Mouse (Mus musculus): Measurements from ENCODE around the gene Gjd3.

Gene Gjd3

GRCm38 (mm10) chr11:98981289-98981996 lies 1.4 kb downstream of the Gjd3 start:
- DNase-seq (ENCODE audit: low spot score), result no peak

- DNase-seq (ENCODE audit: low spot score), result no peak
Observed at GRCm38 (mm10) chr11:98979356-98979755, 3.5 kb downstream of the Gjd3 start.

GRCm38 (mm10) chr11:98978526-98979148 lies 4.2 kb downstream of the Gjd3 start:
- no peak for DNase-seq (ENCODE audit: low spot score)

DNA sequence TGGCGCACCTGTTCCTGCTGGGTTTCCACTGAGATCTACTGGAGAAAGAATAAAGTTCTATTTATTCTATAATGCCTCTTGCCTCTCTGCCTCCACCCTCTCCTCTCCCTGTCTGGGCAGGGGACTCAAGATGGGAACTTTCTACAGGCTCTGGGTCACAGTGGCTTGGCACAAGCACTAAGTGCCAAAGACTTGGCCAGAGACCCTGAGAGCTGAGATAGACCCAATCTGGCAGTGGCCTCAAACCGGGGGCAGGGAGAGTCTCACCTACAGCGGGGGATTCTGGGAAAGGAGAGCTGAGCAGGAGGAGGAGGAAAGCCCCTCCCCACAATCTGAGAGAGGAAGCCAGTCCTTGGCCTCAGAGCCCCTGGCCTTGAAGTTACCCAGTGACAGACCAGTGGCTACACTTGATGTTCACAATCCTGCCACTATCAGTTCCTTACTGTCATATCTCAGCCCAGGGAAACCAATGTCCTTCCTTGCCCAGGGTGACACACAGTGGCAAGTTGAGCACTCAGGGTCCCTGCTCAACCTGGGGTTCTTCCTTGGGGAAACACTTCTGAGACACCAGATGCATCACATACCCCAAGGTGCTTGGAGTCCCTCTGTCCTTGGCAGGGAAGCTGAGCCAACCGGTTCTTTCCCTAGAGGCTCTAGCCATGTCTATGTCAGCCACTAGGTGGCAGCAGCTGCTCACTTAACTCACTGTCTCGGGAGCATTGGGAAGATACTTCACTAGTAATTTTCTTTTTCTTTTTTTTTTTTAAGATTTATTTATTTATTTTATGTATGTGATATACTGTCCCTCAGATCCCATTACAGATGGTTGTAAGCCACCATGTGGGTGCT lies 7.7 kb downstream of the Gjd3 start:
- peak; percentile 69 for DNase-seq (ENCODE audit: low spot score)

DNA sequence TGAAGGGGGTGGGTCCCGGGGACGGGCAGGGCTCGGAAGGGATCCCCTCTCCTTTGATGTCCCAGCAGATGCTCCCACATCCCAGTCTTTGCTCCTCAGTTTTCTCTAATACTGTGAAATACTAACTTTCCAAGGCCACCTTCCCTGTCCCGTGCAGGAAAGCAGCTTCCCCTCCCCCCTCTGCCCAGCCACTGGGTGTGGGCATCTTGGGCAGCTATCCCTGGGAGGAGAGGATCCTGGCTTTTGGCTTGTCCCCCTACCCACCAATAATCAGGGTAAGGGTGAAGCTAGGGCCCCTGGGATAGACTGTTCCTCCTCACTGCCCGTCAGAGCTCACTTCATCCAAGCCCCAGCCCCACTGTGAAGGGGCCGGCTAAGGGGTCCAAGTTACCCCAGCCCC lies 8.6 kb downstream of the Gjd3 start:
- no peak for DNase-seq (ENCODE audit: low spot score)

- no peak for DNase-seq (ENCODE audit: low spot score)
Observed at GRCm38 (mm10) chr11:98973584-98973983, 9.2 kb downstream of the Gjd3 start.

DNA sequence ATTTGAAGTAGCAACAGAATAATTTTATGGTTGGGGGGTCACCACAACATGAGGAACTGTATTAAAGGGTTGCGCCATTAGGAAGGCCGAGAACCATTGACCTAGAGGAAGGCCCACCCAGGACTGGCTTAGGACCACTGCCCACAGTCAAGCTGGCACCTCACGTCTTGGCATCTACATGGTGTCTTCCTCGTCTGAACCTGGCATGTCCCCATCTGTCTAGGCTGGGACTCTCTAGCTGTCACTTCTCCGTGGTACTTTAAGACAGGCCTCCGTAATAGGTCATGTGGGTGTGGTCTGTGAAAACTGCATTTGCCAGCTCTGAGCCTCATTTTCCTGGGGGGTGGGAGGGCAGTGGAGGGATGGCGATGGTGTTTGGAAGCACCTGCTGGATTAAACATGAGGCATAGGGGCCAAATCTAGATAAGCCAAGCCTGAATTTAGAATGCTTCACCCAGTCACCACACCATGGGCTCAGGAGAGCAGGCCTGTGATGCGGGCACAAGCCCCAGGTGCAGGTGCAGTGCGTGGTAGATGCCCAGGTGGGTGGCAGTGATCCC lies 9.9 kb downstream of the Gjd3 start:
- no peak for DNase-seq (ENCODE audit: low spot score)

GRCm38 (mm10) chr11:98972215-98972614 lies 10.6 kb downstream of the Gjd3 start:
- DNase-seq (ENCODE audit: low spot score), result peak; percentile 69

- no peak for DNase-seq (ENCODE audit: low spot score)
Observed at GRCm38 (mm10) chr11:98971316-98972031, 11.3 kb downstream of the Gjd3 start.

- no peak for DNase-seq (ENCODE audit: low spot score)
Observed at GRCm38 (mm10) chr11:98970191-98970925, 12.5 kb downstream of the Gjd3 start.

DNA sequence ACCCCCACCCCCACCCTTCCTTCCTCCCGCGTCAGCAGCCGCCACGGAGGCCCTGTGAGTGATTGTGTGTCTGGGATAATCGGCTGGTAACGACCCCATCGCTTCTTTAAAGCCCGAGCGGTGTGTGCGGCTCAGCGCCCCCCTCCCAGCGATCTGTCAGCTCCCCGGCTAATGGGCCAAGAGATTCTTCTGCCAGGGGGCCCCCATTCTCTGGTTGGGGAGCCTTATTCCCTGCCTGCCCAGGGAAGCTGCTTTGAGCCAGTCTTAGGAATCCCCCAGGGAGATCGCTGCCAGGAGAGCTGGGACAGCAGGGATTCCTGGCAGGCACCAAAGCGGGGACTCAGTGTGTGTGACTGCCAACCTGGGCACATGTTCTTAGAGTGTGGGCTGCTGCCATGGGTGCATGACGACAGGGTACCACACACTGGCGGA lies 13.3 kb downstream of the Gjd3 start:
- DNase-seq (ENCODE audit: low spot score), result no peak

GRCm38 (mm10) chr11:98968716-98969495 lies 13.9 kb downstream of the Gjd3 start:
- no peak for DNase-seq (ENCODE audit: low spot score)

GRCm38 (mm10) chr11:98968079-98968478 lies 14.7 kb downstream of the Gjd3 start:
- DNase-seq (ENCODE audit: low spot score), result no peak

GRCm38 (mm10) chr11:98966499-98967141 lies 16.2 kb downstream of the Gjd3 start:
- no peak for DNase-seq (ENCODE audit: low spot score)

GRCm38 (mm10) chr11:98965416-98966077 lies 17.3 kb downstream of the Gjd3 start:
- DNase-seq (ENCODE audit: low spot score), result no peak

DNA sequence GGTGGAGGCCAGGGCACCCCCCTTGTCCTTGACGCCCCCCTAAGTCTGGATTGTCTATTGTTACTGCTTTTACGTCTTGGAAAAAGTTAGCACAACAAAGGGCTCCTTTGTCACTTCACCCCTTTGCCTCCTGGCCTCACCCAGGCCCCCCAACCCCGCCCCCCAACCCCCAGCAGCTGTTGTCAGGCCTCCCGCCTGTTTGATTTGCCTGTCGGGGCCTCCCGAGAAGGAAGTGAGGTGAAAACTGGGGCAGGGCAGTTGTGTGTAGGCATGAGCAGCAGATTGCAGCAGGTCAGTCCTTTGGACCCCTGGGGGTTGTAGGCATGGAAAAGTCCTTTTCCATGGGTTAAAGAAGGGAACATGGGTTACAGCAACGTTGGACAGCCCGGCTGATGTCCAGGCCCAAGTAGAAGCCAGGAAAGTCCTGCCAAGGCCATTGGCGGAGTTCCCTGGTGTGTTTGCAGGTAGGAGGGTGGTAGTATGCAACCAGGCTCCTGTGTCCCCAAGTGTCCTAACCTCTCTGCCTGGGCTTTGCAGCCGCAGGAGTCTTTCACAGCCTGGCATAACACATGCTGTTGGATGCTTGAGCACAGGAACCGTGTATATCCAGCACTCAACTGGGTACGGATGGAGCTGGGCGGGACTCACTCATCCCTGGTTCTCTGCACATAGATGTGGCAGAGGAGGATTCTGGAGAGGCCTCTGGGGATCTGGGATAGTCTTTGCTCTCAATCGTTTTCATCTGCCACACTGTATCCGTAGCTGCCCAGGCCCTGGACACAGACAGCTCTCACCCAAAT lies 18.0 kb downstream of the Gjd3 start:
- DNase-seq (ENCODE audit: low spot score), result no peak

- no peak for DNase-seq (ENCODE audit: low spot score)
Observed at GRCm38 (mm10) chr11:98964201-98964615, 18.6 kb downstream of the Gjd3 start.
